ENCODE assay signal across 10 mouse cellular contexts in the genomic region with DNA sequence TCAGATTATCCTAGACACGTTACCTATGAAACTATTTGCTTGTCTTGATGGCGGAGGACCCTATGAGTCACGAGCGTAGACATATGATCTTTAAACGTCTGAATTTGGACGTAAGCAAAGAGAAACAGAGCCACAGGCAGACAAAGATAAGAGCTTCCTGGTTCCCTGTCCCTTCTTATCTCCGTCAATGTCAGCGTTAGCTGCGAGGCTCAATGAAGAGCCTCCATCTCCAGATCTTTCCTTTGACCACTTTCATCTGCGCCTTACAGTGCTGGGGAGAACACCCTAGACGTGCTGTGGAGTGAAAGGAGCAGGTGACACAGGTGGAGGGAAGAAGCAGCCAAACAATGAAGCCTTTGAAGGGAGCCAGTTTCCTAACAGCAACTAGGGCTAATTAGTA. TPM values are rescaled to one million over a fixed set of nuclear protein-coding genes. Genes with fewer than 3 reads are reported as not detected.
DNase-seq lines count a peak whose midpoint lies in the region; TF ChIP-seq lines count a peak whose summit lies in the region.
"Had no signal": no experiment of that assay in that cellular context is flagged by ENCODE, and none has a peak within 500 bp of the region (broad histone marks: within the 10 kb centered on the region; RNA-seq: fewer than 3 reads in every experiment).

No protein-coding gene starts in this region.

- DNase-seq in gastrocnemius, adult 2 months, result no peak
- DNase-seq in gastrocnemius, postnatal 14 days, result no peak
- no peak for DNase-seq in lung, adult 2 months
- no peak for DNase-seq in lung, postnatal 25 days (ENCODE audit: low spot score)
- peak; percentile 28 for DNase-seq in liver
- no peak for DNase-seq in left cerebral cortex, adult 18-20 months (ENCODE audit: low spot score in 2 of 2)
- DNase-seq in cerebellum, adult 2 months, result no peak
- DNase-seq: right cerebral cortex, adult 18-20 months had no signal

- WGBS in lung, adult 2 months, result 20% methylated on average over 11 of the region's 11 CpGs
- 13% methylated on average over 11 of the region's 11 CpGs for WGBS in small intestine, adult 2 months
- 75% methylated on average over 11 of the region's 11 CpGs for WGBS in cerebellum, adult 2 months

- H3K4me3 ChIP-seq in gastrocnemius, adult 2 months, result no peak overlapping the region
- peak overlapping the region; percentile 3 for H3K4me3 ChIP-seq in lung, adult 2 months (replicated peaks; ENCODE audit: extremely low read depth, low read depth, low read length)
- H3K4me3 ChIP-seq in small intestine, adult 2 months (ENCODE audit: low read depth, low read length), result peak overlapping the region; percentile 28; the same call in 1 of the 2 replicates
- H3K4me3 ChIP-seq in cerebellum, adult 2 months (replicated peaks; ENCODE audit: insufficient read depth, low read depth, low read length), result no peak overlapping the region
- H3K4me3 ChIP-seq: forebrain, embryonic 10.5 days had no signal

- intact Hi-C loops in gastrocnemius, adult 2 months (cut with DNase I), result loop anchor here (5.0 kb wide), 1 partner anchor 591 kb away; no protein-coding TSS in a partner anchor
- intact Hi-C loops in gastrocnemius, postnatal 14 days (cut with DNase I; ENCODE audit: low total_unique reads), result loop anchor here (5.0 kb wide), 1 partner anchor 756 kb away; no protein-coding TSS in a partner anchor

- H3K27ac ChIP-seq in gastrocnemius, adult 2 months, result peak overlapping the region; percentile 43
- H3K27ac ChIP-seq in small intestine, adult 2 months (ENCODE audit: insufficient read depth, low read depth, low read length), result peak overlapping the region; percentile 18; the same call in 1 of the 2 replicates
- no peak overlapping the region for H3K27ac ChIP-seq in cerebellum, adult 2 months (ENCODE audit: insufficient read depth, low read length)
- H3K27ac ChIP-seq: forebrain, embryonic 10.5 days had no signal

- no peak for TF ChIP-seq CTCF in gastrocnemius, adult 2 months (IDR thresholded peaks at IDR 0.05)
- TF ChIP-seq CTCF in lung, adult 2 months (IDR thresholded peaks at IDR 0.05; ENCODE audit: insufficient read depth, low read length), result no peak
- TF ChIP-seq CTCF in small intestine, adult 2 months (IDR thresholded peaks at IDR 0.05; ENCODE audit: extremely low read depth, insufficient read length, insufficient replicate concordance, low read depth, low read length), result no peak
- TF ChIP-seq CTCF in cerebellum, adult 2 months (IDR thresholded peaks at IDR 0.05; ENCODE audit: borderline replicate concordance, insufficient read depth, low read depth, low read length), result no peak

- no peak for TF ChIP-seq POLR2A in lung, adult 2 months (IDR thresholded peaks at IDR 0.05; ENCODE audit: borderline replicate concordance, extremely low read depth, low read depth, low read length)
- TF ChIP-seq POLR2A in small intestine, adult 2 months (IDR thresholded peaks at IDR 0.05; ENCODE audit: low read depth, low read length), result no peak
- no peak for TF ChIP-seq POLR2A in cerebellum, adult 2 months (IDR thresholded peaks at IDR 0.05; ENCODE audit: borderline replicate concordance, insufficient read depth, low read length)

- H3K27me3 ChIP-seq in small intestine, adult 2 months (ENCODE audit: control insufficient read depth, insufficient read depth, low read length), result no peaks in the 10 kb centered on the region
- no peaks in the 10 kb centered on the region for H3K27me3 ChIP-seq in cerebellum, adult 2 months (ENCODE audit: control insufficient read depth, insufficient read depth, low read length)

- H3K36me3 ChIP-seq in small intestine, adult 2 months (ENCODE audit: control insufficient read depth, insufficient read depth, low read length), result no peaks in the 10 kb centered on the region
- H3K36me3 ChIP-seq: forebrain, embryonic 10.5 days had no signal

- H3K4me1 ChIP-seq in lung, adult 2 months (ENCODE audit: control insufficient read depth, insufficient read depth, low read length), result peaks cover 7% of the 10 kb centered on the region
- no peaks in the 10 kb centered on the region; the same call in 1 of the 2 replicates for H3K4me1 ChIP-seq in small intestine, adult 2 months (ENCODE audit: control insufficient read depth, insufficient read depth, insufficient read length, low read length)
- H3K4me1 ChIP-seq in cerebellum, adult 2 months (ENCODE audit: control insufficient read depth, insufficient read depth, low read length), result no peaks in the 10 kb centered on the region

RNA-seq across cellular contexts. Expression of a gene that starts 18.8 kb away (rescaled TPM):
- 1 to 10 TPM; 6.4 to 7.3 TPM for total RNA-seq in gastrocnemius, adult 2 months (2021)
- 1 to 10 TPM; 7.6 to 8.4 TPM for total RNA-seq in gastrocnemius, postnatal 14 days (2021)
- polyA plus RNA-seq in lung, adult 2 months (2012; rRNA removed), result 18.0 and 19.8 TPM in 2 replicates
- 2.3 and 5.2 TPM in 2 replicates for polyA plus RNA-seq in small intestine, adult 2 months (2012; rRNA removed)
- 1 to 10 TPM; 7.7 to 8.6 TPM for total RNA-seq in left cerebral cortex, adult 18-20 months (2021)
- polyA plus RNA-seq in cerebellum, adult 2 months (2012; rRNA removed), result 7.8 and 8.7 TPM in 2 replicates

Comparison
In these comparisons a context has a peak if more than half of its experiments do, and no peak if none do; other contexts are left out.
1. H3K4me3 ChIP-seq: peak in lung, adult 2 months (single experiment) and small intestine, adult 2 months (single experiment); none in gastrocnemius, adult 2 months (single experiment) and cerebellum, adult 2 months (single experiment).